Mouse (Mus musculus) ES-E14 (cell line): ENCODE results near the gene Clic1. TPM values are rescaled to one million over a fixed set of nuclear protein-coding genes. Genes with fewer than 3 reads are reported as not detected.

Experiments
- DNase-seq: peaks from one replicate; pipeline ENCODE4 v3.0.0-alpha.2; 2013; ENCODE audit warnings: low read depth, low spot score
- H3K27ac ChIP-seq: 2 replicates; pipeline ENCODE4 v1.5.1; 2012; ENCODE audit warnings: low read depth, mild to moderate bottlenecking, low read length, moderate library complexity, mixed read lengths; ENCODE audit not compliant: poor library complexity, insufficient read depth, severe bottlenecking
- H3K36me3 ChIP-seq: 2 replicates; pipeline ENCODE4 v1.6.1; 2012; ENCODE audit warnings: mild to moderate bottlenecking, low read length, moderate library complexity, mixed read lengths; ENCODE audit not compliant: control insufficient read depth, poor library complexity, insufficient read depth, severe bottlenecking
- H3K4me1 ChIP-seq, 2 experiments: fragments of 150-350 bp in 1 of 2; sonication (generic) in 1 of 2; 2 replicates each; pipeline ENCODE4 v1.6.1; 2012; ENCODE audit warnings: low read length in 2 of 2, mild to moderate bottlenecking in 1 of 2, mixed read lengths in 1 of 2; ENCODE audit not compliant: control insufficient read depth in 2 of 2, insufficient read depth in 2 of 2, poor library complexity in 1 of 2
- H3K4me3 ChIP-seq, 2 experiments: fragments of 150-350 bp in 1 of 2; sonication (generic) in 1 of 2; 2 replicates each; pipeline ENCODE4 v1.5.1; 2012; ENCODE audit warnings: low read length in 2 of 2, low read depth in 1 of 2, mild to moderate bottlenecking in 1 of 2, mixed read lengths in 1 of 2; ENCODE audit not compliant: insufficient read depth in 1 of 2, poor library complexity in 1 of 2, severe bottlenecking in 1 of 2
- H3K9ac ChIP-seq: 2 replicates; pipeline ENCODE4 v1.6.1; 2012; ENCODE audit warnings: low read depth, mild to moderate bottlenecking, low read length, mixed read lengths; ENCODE audit not compliant: poor library complexity, insufficient read depth, severe bottlenecking
- H3K9me3 ChIP-seq: fragments of 150-350 bp; sonication (generic); 2 replicates; pipeline ENCODE4 v1.6.1; 2012; ENCODE audit warnings: low read depth, mild to moderate bottlenecking, low read length; ENCODE audit not compliant: control insufficient read depth, insufficient read depth
- CHD2 ChIP-seq: IDR thresholded peaks from 2 replicates; pipeline ENCODE4 v1.6.1; 2014; ENCODE audit warnings: mild to moderate bottlenecking, low read depth, low read length, inconsistent platforms
- HCFC1 ChIP-seq: IDR thresholded peaks from 2 replicates; pipeline ENCODE4 v1.6.1; 2012; ENCODE audit warnings: low read length, inconsistent platforms, borderline replicate concordance; ENCODE audit not compliant: insufficient read depth
- MAFK ChIP-seq: IDR thresholded peaks from 2 replicates; pipeline ENCODE4 v1.6.1; 2014; ENCODE audit warnings: mild to moderate bottlenecking, low read depth, low read length, inconsistent platforms; ENCODE audit not compliant: insufficient read depth
- ZC3H11A ChIP-seq: IDR thresholded peaks from 2 replicates; pipeline ENCODE4 v1.6.1; 2012; ENCODE audit warnings: low read depth, mild to moderate bottlenecking, inconsistent platforms, low read length, borderline replicate concordance
- ZNF384 ChIP-seq: IDR thresholded peaks from 2 replicates; pipeline ENCODE4 v1.6.1; 2012; ENCODE audit warnings: low read depth, low read length, inconsistent platforms
- in situ Hi-C, 2 experiments: fragments of 600-800 bp; cut with MboI; formaldehyde crosslinking; loops; one replicate each; pipeline ENCODE4 v1.15.1; 2025; ENCODE audit warnings: low sequenced_read_pairs in 2 of 2, inconsistent platforms in 1 of 2; ENCODE audit not compliant: unreplicated experiment in 2 of 2
- total RNA-seq: library from RNA; depleted of rRNA; stranded (reverse); fragments of 300-350 nt; gene quantifications from 2 replicates; pipeline ENCODE4 v1.2.3, GENCODE M21; 2012

The Clic1 gene
- total RNA-seq, 1 experiment, result 133 TPM

DNA sequence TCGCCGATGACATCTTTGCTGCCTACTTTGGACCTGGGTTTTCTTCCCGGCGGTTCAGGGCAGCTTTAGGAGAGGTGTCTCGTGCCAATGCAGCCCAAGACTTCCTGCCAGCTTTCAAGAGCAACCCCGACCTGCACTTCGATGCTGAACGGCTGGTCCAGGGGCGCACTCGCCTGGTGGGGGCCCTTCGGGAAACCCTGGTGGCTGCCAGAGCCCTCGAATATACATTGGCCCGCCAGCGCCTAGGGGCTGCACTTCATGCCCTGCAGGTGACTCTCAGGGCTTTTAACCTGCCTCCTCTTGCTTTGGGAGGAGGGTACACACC lies 32.1 kb upstream of the Clic1 start:
- H3K4me3 ChIP-seq, result no peak overlapping the region
- in situ Hi-C loops, result loop anchor here in 1 of 2 experiments (25.0 kb wide), 1 partner anchor 95 kb away; the partner anchor contains the start of genes Csnk2b, Gpank1, Ly6g5b and Ly6g5c
- H3K27ac ChIP-seq, result no peak overlapping the region
- no peak overlapping the region for H3K9ac ChIP-seq
- peaks cover 40% of the 10 kb centered on the region for H3K36me3 ChIP-seq
- no peaks in the 10 kb centered on the region for H3K9me3 ChIP-seq
- no peak for TF ChIP-seq CHD2
- no peak for TF ChIP-seq ZNF384
- DNase-seq, result no peak
- peaks cover 2 to 14% of the 10 kb centered on the region in 2 experiments; a peak in 2 of 4 replicates for H3K4me1 ChIP-seq

DNA sequence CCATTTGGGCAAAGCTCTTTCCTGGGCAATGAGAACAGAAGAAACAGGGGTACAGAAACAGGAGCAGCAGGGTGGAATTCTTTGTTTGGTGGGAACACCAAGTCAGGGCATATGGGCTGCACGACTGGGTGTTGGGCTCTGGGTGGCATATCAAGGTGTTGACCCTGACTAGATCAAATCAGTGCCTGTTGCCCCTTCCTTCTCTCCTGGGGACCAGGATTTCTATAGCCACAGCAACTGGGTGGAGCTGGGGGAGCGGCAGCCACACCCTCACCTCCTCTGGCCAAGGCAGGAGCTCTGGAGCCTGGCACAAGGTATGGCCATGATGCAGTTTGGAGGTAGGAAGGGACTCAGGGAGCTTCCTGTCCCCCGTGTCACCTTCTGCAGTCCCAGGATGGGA lies 31.6 kb upstream of the Clic1 start:
- TF ChIP-seq CHD2, result no peak
- no peak for TF ChIP-seq ZNF384
- no peak for TF ChIP-seq HCFC1
- TF ChIP-seq ZC3H11A, result no peak
- no peak for TF ChIP-seq MAFK
- no peak overlapping the region for H3K4me3 ChIP-seq
- H3K36me3 ChIP-seq, result peaks cover 35% of the 10 kb centered on the region
- no peaks in the 10 kb centered on the region for H3K9me3 ChIP-seq
- no peak overlapping the region for H3K9ac ChIP-seq
- no peak for DNase-seq
- in situ Hi-C loops, result loop anchor here in 1 of 2 experiments (25.0 kb wide), 1 partner anchor 94 kb away; the partner anchor contains the start of genes Csnk2b, Gpank1, Ly6g5b and Ly6g5c
- peaks cover 2 to 14% of the 10 kb centered on the region in 2 experiments; a peak in 2 of 4 replicates for H3K4me1 ChIP-seq
- no peak overlapping the region for H3K27ac ChIP-seq

DNA sequence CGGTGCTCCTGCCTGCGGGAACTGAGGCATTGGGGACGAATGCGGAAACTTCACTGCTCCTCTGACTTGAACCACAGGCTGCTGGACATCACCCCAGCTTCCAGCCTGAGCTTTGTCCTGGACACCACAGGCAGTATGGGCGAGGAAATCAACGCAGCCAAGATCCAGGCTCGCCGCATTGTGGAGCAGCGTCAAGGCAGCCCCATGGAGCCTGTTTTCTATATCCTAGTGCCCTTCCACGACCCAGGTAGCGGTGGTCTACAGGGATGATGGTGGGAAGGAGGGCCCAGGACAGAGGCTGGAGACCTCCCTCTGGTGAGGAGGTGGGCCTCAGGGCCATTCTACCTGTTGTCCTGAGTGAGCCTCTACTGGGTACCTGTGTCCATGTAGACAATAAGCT lies 29.9 kb upstream of the Clic1 start:
- H3K4me3 ChIP-seq, result no peak overlapping the region
- no peak overlapping the region for H3K27ac ChIP-seq
- H3K9me3 ChIP-seq, result no peaks in the 10 kb centered on the region
- TF ChIP-seq HCFC1 (no peak), ZNF384 (no peak), ZC3H11A (no peak), CHD2 (no peak)
- peaks cover 2 to 10% of the 10 kb centered on the region in 2 experiments; a peak in 2 of 4 replicates for H3K4me1 ChIP-seq
- no peak for DNase-seq
- H3K36me3 ChIP-seq, result peaks cover 18% of the 10 kb centered on the region
- in situ Hi-C loops, result loop anchor here in 1 of 2 experiments (25.0 kb wide), 1 partner anchor 92 kb away; the partner anchor contains the start of genes Csnk2b, Gpank1, Ly6g5b and Ly6g5c
- no peak overlapping the region for H3K9ac ChIP-seq

DNA sequence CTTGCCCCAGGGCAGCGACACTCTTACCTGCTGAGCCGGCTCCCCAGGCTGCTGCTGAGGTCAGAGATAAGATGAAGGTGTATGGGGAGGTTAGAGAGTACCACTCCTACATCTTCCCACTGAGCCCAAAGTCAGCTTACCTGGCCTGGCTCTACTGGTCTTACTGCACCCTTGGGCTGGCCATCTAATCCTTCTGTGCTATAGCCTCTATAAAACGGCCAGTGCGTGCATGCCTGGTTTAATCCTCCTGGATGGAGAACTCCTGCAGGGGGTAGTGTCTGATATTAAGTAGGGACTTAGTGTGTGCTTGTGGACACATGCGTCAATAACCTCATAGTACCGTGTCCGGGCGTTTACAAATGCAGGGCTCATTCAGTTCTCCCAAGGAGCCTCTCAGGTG lies 29.2 kb upstream of the Clic1 start:
- no peak overlapping the region for H3K4me3 ChIP-seq
- TF ChIP-seq HCFC1, result no peak
- peaks cover 2 to 12% of the 10 kb centered on the region in 2 experiments; a peak in 2 of 4 replicates for H3K4me1 ChIP-seq
- H3K36me3 ChIP-seq, result peaks cover 12% of the 10 kb centered on the region
- no peak overlapping the region for H3K27ac ChIP-seq
- no peak for DNase-seq
- in situ Hi-C loops, result loop anchor here in 1 of 2 experiments (25.0 kb wide), 1 partner anchor 92 kb away; the partner anchor contains the start of genes Csnk2b, Gpank1, Ly6g5b and Ly6g5c
- H3K9me3 ChIP-seq, result no peaks in the 10 kb centered on the region
- no peak overlapping the region for H3K9ac ChIP-seq

DNA sequence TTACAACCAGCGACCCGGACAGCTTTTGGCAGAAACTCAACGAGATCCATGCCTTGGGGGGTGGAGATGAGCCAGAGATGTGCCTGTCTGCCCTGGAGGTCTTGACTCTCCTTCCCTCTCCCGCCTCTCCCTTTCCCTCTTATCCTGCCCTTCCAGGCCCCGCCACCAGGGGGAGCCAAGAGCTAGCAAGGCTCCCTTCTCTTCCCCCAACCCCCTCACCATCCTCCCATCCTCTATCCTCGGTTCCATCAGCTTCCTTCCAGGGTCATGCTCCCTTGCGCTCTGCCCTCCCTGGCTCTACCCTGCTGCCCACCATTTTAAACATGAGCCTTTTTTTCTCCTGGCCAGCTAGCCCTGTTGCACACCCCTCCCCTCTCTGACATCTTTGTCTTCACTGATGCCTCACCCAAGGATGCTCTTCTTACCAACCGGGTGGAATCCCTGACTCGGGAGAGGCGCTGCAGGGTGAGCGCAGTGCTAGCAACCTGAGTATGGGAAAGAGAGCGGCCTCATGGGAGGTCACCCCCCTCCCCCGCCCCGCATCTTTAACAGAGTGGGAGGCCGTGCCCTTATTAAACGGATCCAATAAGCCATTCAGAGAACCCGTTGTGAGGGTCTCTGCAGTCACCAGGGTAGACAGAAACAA lies 28.5 kb upstream of the Clic1 start:
- Histone ChIP-seq H3K9me3 (no peaks in the 10 kb centered on the region), H3K4me1 (peaks cover 2 to 16% of the 10 kb centered on the region in 2 experiments; a peak in 2 of 4 replicates), H3K4me3 (no peak overlapping the region), H3K9ac (peak overlapping the region; percentile 38; the same call in 1 of the 2 replicates), H3K27ac (no peak overlapping the region), H3K36me3 (peaks cover 4% of the 10 kb centered on the region)
- in situ Hi-C loops, result loop anchor here in 1 of 2 experiments (25.0 kb wide), 1 partner anchor 91 kb away; the partner anchor contains the start of genes Csnk2b, Gpank1, Ly6g5b and Ly6g5c
- DNase-seq, result peak; percentile 85
- no peak for TF ChIP-seq MAFK
- TF ChIP-seq ZNF384, result no peak
- TF ChIP-seq ZC3H11A, result peak; percentile 37; the same call in 1 of the 2 replicates
- no peak for TF ChIP-seq HCFC1
- no peak for TF ChIP-seq CHD2
